Mouse (Mus musculus): ENCODE results near the gene Nmt1. TPM values are rescaled to one million over a fixed set of nuclear protein-coding genes. Genes with fewer than 3 reads are reported as not detected.
A peak's percentile ranks its signal among the peaks of the same experiment; 100 is the strongest.

Gene Nmt1
- polyA plus RNA-seq (2014; fragmentation: Nextera tagmentation; extraction: Ambion mirVana), result 69.1 and 69.8 TPM in 2 replicates

GRCm38 (mm10) chr11:103028176-103028891 is at the start of gene Nmt1, which contains the start of gene Dcakd:
Gene Nmt1, plus strand, starts transcription at chr11:103028190.
Gene Dcakd, minus strand, starts transcription at chr11:103028333.
- H3K9me3 ChIP-seq (ENCODE audit: control insufficient read depth, low read length), result no peaks in the 10 kb centered on the region
- H3K4me3 ChIP-seq (ENCODE audit: low read depth, low read length), result peak within 1 kb of the TSS; percentile 62
- 0 out of 2 replicates have a peak within 1 kb of the TSS, but pooled peaks have one; percentile 14 for H3K27ac ChIP-seq (replicated peaks; ENCODE audit: low read depth, low read length)
- H3K9ac ChIP-seq (ENCODE audit: low read length), result peak within 1 kb of the TSS; percentile 66
- no peaks in the 10 kb centered on the region for H3K36me3 ChIP-seq (ENCODE audit: control insufficient read depth, insufficient read depth, low read length)
- ATAC-seq (ENCODE audit: insufficient number of reproducible peaks, low FRiP score, low TSS enrichment, low read depth) (peak; percentile 99), DNase-seq (ENCODE audit: low spot score) (peak; percentile 94)
- H3K4me2 ChIP-seq (ENCODE audit: low read depth, severe bottlenecking), result peak within 1 kb of the TSS; percentile 61
- no peaks in the 10 kb centered on the region for H3K27me3 ChIP-seq (ENCODE audit: control insufficient read depth, insufficient read depth, low read length)
- WGBS, result under 1% methylated on average over 36 of the region's 36 CpGs
- peaks cover 7% of the 10 kb centered on the region for H3K4me1 ChIP-seq (ENCODE audit: control insufficient read depth, insufficient read depth, low read length)

- ATAC-seq (ENCODE audit: insufficient number of reproducible peaks, low FRiP score, low TSS enrichment, low read depth) (no peak), DNase-seq (ENCODE audit: low spot score) (no peak)
- Histone ChIP-seq H3K27me3 (ENCODE audit: control insufficient read depth, insufficient read depth, low read length) (no peaks in the 10 kb centered on the region), H3K4me1 (ENCODE audit: control insufficient read depth, insufficient read depth, low read length) (no peaks in the 10 kb centered on the region), H3K36me3 (ENCODE audit: control insufficient read depth, insufficient read depth, low read length) (no peaks in the 10 kb centered on the region), H3K9ac (ENCODE audit: low read length) (no peak overlapping the region), H3K27ac (replicated peaks; ENCODE audit: low read depth, low read length) (no peak overlapping the region), H3K9me3 (ENCODE audit: control insufficient read depth, low read length) (no peaks in the 10 kb centered on the region), H3K4me2 (ENCODE audit: low read depth, severe bottlenecking) (no peak overlapping the region), H3K4me3 (ENCODE audit: low read depth, low read length) (no peak overlapping the region)
- WGBS, result 66% methylated on average over 10 of the region's 10 CpGs
These were observed 46.7 kb upstream of the Nmt1 start for GRCm38 (mm10) chr11:102981151-102981890.

DNA sequence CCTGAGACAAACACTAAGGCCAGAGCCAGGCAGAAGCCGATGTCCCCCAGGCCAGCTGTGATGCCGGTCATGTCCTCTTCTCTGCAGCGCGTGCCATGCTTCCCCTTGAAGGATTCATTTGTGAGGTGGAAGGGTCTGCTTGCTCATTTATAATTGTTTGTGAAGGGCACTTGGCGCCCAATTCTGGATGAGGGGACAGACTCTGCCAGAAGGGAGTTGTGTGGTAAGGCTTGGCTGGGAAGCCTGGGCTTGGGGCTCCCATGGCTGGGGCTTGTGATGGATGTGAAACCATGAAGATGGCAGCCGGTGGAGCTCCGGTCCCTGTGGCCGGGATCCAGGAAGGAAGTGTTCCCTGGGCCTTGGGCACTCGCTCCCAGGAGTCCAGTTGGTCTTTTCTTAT is 43.9 kb upstream of the Nmt1 start:
- no peaks in the 10 kb centered on the region for H3K9me3 ChIP-seq (ENCODE audit: control insufficient read depth, low read length)
- no peaks in the 10 kb centered on the region for H3K4me1 ChIP-seq (ENCODE audit: control insufficient read depth, insufficient read depth, low read length)
- no peak overlapping the region for H3K4me2 ChIP-seq (ENCODE audit: low read depth, severe bottlenecking)
- peaks cover 8% of the 10 kb centered on the region; the same call in 1 of the 2 replicates for H3K27me3 ChIP-seq (ENCODE audit: control insufficient read depth, insufficient read depth, low read length)
- DNase-seq (ENCODE audit: low spot score) (no peak), ATAC-seq (ENCODE audit: insufficient number of reproducible peaks, low FRiP score, low TSS enrichment, low read depth) (no peak)
- H3K27ac ChIP-seq (replicated peaks; ENCODE audit: low read depth, low read length), result no peak overlapping the region
- no peak overlapping the region for H3K9ac ChIP-seq (ENCODE audit: low read length)
- H3K4me3 ChIP-seq (ENCODE audit: low read depth, low read length), result no peak overlapping the region
- H3K36me3 ChIP-seq (ENCODE audit: control insufficient read depth, insufficient read depth, low read length), result no peaks in the 10 kb centered on the region
- 93% methylated on average over 9 of the region's 9 CpGs for WGBS

DNA sequence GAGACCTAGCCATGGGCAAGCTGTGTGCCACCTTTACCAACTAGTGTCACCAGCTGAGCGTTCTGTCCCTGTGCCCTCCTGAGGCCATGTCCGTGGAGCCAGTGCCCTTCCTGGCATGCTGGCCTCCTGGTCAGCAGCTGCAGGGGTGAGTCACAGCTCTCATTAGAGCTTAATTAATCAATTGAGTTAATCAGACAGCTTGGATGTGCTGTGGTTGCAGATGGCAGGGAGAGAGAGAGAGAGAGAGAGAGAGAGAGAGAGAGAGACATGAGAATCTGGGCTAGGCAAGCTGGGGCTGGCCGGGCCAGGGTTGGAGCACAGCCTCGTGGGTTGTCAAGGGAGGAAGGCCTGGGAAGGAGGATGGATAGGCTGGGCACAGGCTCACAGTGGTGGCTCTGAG is 43.4 kb upstream of the Nmt1 start:
- WGBS, result 74% methylated on average over 4 of the region's 4 CpGs
- no peaks in the 10 kb centered on the region for H3K36me3 ChIP-seq (ENCODE audit: control insufficient read depth, insufficient read depth, low read length)
- H3K9me3 ChIP-seq (ENCODE audit: control insufficient read depth, low read length), result no peaks in the 10 kb centered on the region
- no peak overlapping the region for H3K9ac ChIP-seq (ENCODE audit: low read length)
- peaks cover 13% of the 10 kb centered on the region for H3K27me3 ChIP-seq (ENCODE audit: control insufficient read depth, insufficient read depth, low read length)
- no peak overlapping the region for H3K4me3 ChIP-seq (ENCODE audit: low read depth, low read length)
- H3K27ac ChIP-seq (replicated peaks; ENCODE audit: low read depth, low read length), result no peak overlapping the region
- DNase-seq (ENCODE audit: low spot score) (no peak), ATAC-seq (ENCODE audit: insufficient number of reproducible peaks, low FRiP score, low TSS enrichment, low read depth) (no peak)
- no peak overlapping the region for H3K4me2 ChIP-seq (ENCODE audit: low read depth, severe bottlenecking)
- H3K4me1 ChIP-seq (ENCODE audit: control insufficient read depth, insufficient read depth, low read length), result no peaks in the 10 kb centered on the region

GRCm38 (mm10) chr11:102985160-102985559 is 42.8 kb upstream of the Nmt1 start:
- Histone ChIP-seq H3K27me3 (ENCODE audit: control insufficient read depth, insufficient read depth, low read length) (peaks cover 15% of the 10 kb centered on the region), H3K9ac (ENCODE audit: low read length) (no peak overlapping the region), H3K4me1 (ENCODE audit: control insufficient read depth, insufficient read depth, low read length) (peaks cover 2% of the 10 kb centered on the region; the same call in 1 of the 2 replicates), H3K4me3 (ENCODE audit: low read depth, low read length) (no peak overlapping the region), H3K36me3 (ENCODE audit: control insufficient read depth, insufficient read depth, low read length) (no peaks in the 10 kb centered on the region), H3K4me2 (ENCODE audit: low read depth, severe bottlenecking) (no peak overlapping the region), H3K9me3 (ENCODE audit: control insufficient read depth, low read length) (no peaks in the 10 kb centered on the region), H3K27ac (replicated peaks; ENCODE audit: low read depth, low read length) (no peak overlapping the region)
- WGBS, result 48% methylated on average over 5 of the region's 6 CpGs
- DNase-seq (ENCODE audit: low spot score) (no peak), ATAC-seq (ENCODE audit: insufficient number of reproducible peaks, low FRiP score, low TSS enrichment, low read depth) (no peak)

DNA sequence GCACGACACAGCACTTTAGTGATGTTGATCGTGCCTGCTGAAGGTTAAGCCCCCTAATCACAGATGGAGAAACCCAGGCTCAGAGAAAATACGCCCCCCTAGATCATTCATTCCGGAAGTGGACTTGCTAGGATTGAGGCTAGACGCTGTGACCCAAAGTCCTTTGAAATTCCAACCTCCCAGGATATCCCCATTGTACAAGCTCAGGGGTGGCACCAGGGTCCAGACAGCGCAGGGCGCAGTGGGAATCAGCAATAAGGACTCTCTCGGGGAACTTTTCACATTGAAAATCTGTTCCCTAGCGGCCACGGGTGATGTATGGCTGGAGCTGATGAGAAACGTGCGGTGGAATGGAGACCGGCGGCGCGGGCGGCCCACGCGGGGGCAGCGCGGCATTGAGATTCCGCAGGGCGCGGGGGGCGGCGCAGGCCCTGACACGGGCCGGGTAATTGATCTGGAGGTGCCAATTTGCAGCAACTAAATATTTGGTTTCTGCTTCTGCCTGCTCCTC is 38.3 kb upstream of the Nmt1 start:
- Histone ChIP-seq H3K9ac (ENCODE audit: low read length) (peak overlapping the region; percentile 48), H3K27ac (replicated peaks; ENCODE audit: low read depth, low read length) (no peak overlapping the region), H3K4me1 (ENCODE audit: control insufficient read depth, insufficient read depth, low read length) (peaks cover 13% of the 10 kb centered on the region), H3K27me3 (ENCODE audit: control insufficient read depth, insufficient read depth, low read length) (peaks cover 33% of the 10 kb centered on the region), H3K4me3 (ENCODE audit: low read depth, low read length) (peak overlapping the region; percentile 31), H3K36me3 (ENCODE audit: control insufficient read depth, insufficient read depth, low read length) (no peaks in the 10 kb centered on the region; the same call in 1 of the 2 replicates), H3K9me3 (ENCODE audit: control insufficient read depth, low read length) (no peaks in the 10 kb centered on the region), H3K4me2 (ENCODE audit: low read depth, severe bottlenecking) (peak overlapping the region; percentile 81)
- ATAC-seq (ENCODE audit: insufficient number of reproducible peaks, low FRiP score, low TSS enrichment, low read depth) (no peak), DNase-seq (ENCODE audit: low spot score) (peak; percentile 54)
- WGBS, result 7% methylated on average over 28 of the region's 28 CpGs

- Histone ChIP-seq H3K9me3 (ENCODE audit: control insufficient read depth, low read length) (no peaks in the 10 kb centered on the region), H3K27me3 (ENCODE audit: control insufficient read depth, insufficient read depth, low read length) (peaks cover 33% of the 10 kb centered on the region), H3K9ac (ENCODE audit: low read length) (peak overlapping the region; percentile 48), H3K4me2 (ENCODE audit: low read depth, severe bottlenecking) (peak overlapping the region; percentile 81), H3K27ac (replicated peaks; ENCODE audit: low read depth, low read length) (no peak overlapping the region), H3K4me1 (ENCODE audit: control insufficient read depth, insufficient read depth, low read length) (peaks cover 13% of the 10 kb centered on the region), H3K36me3 (ENCODE audit: control insufficient read depth, insufficient read depth, low read length) (peaks cover 5% of the 10 kb centered on the region), H3K4me3 (ENCODE audit: low read depth, low read length) (peak overlapping the region; percentile 31)
- ATAC-seq (ENCODE audit: insufficient number of reproducible peaks, low FRiP score, low TSS enrichment, low read depth) (no peak), DNase-seq (ENCODE audit: low spot score) (no peak)
- 2% methylated on average over 29 of the region's 29 CpGs for WGBS
These were observed 37.8 kb upstream of the Nmt1 start for GRCm38 (mm10) chr11:102990152-102990663.

- Histone ChIP-seq H3K36me3 (ENCODE audit: control insufficient read depth, insufficient read depth, low read length) (peaks cover 12% of the 10 kb centered on the region), H3K9me3 (ENCODE audit: control insufficient read depth, low read length) (no peaks in the 10 kb centered on the region), H3K4me2 (ENCODE audit: low read depth, severe bottlenecking) (peak overlapping the region; percentile 41), H3K27me3 (ENCODE audit: control insufficient read depth, insufficient read depth, low read length) (peaks cover 33% of the 10 kb centered on the region), H3K4me1 (ENCODE audit: control insufficient read depth, insufficient read depth, low read length) (peaks cover 13% of the 10 kb centered on the region), H3K27ac (replicated peaks; ENCODE audit: low read depth, low read length) (no peak overlapping the region), H3K4me3 (ENCODE audit: low read depth, low read length) (peak overlapping the region; percentile 10), H3K9ac (ENCODE audit: low read length) (peak overlapping the region; percentile 40)
- peak; percentile 65 for DNase-seq (ENCODE audit: low spot score)
- ATAC-seq (ENCODE audit: insufficient number of reproducible peaks, low FRiP score, low TSS enrichment, low read depth), result no peak
- under 1% methylated on average over 16 of the region's 16 CpGs for WGBS
These were observed 36.3 kb upstream of the Nmt1 start for GRCm38 (mm10) chr11:102991681-102992080.

Measured in limb, embryonic 11.5 days (tissue).